12 mouse cellular contexts compared by ENCODE assay signal in the genomic region with DNA sequence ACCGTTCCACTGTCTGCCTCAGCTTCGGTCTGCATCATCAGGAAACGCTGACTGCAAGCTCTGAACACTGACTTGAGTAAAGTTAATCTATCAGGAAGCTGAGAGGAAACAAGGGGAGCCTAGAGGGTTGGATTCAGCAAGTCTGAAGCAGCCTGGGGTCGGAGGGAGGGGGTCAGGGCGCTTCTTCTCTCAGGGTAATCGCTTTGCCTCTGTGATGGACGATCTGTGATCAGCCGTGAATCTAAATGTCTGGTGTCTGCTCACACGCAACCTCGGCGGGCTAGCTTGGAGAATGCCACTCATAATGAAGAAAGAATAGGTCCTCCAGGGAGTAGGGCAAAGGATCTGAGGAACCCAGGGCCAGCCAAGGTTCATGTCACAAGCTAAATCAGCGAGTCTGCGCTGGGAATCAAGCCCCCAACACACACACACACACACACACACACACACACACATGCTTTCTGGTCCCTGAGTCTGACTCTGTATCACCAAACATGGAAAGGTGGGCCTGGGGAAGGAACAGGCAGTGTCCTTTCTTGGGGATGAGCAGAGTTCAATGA. TPM values are rescaled to one million over a fixed set of nuclear protein-coding genes. Genes with fewer than 3 reads are reported as not detected.
DNase-seq lines count a peak whose midpoint lies in the region; ATAC-seq and TF ChIP-seq lines count a peak whose summit lies in the region.
"Had no signal": no experiment of that assay in that cellular context is flagged by ENCODE, and none has a peak within 500 bp of the region (broad histone marks: within the 10 kb centered on the region; RNA-seq: fewer than 3 reads in every experiment).

No protein-coding gene starts in this region.

- no peak for DNase-seq in hindbrain, postnatal 0 days (ENCODE audit: low spot score)
- DNase-seq in lung, postnatal 0 days (ENCODE audit: low spot score) = no peak
- DNase-seq in lung, postnatal 25 days (ENCODE audit: low spot score) = no peak
- DNase-seq in midbrain, embryonic 14.5 days = no peak
- no peak for DNase-seq in adrenal gland, adult (ENCODE audit: inconsistent age in 2 of 2, low spot score in 1 of 2)
- no peak for DNase-seq in frontal cortex, postnatal 36 days (ENCODE audit: low spot score in 2 of 2)
- DNase-seq: retina, postnatal 1 day; spleen, adult 18-20 months; thymus, adult 2 months had no signal

- WGBS in hindbrain, embryonic 13.5 days = 44% methylated on average over 13 of the region's 13 CpGs
- WGBS in hindbrain, postnatal 0 days = 43% methylated on average over 13 of the region's 13 CpGs
- WGBS in lung, postnatal 0 days = 30% methylated on average over 13 of the region's 13 CpGs
- WGBS in intestine, embryonic 15.5 days = 47% methylated on average over 13 of the region's 13 CpGs
- WGBS in midbrain, embryonic 14.5 days = 73% methylated on average over 13 of the region's 13 CpGs

- H3K4me3 ChIP-seq in hindbrain, embryonic 13.5 days = no peak overlapping the region
- no peak overlapping the region for H3K4me3 ChIP-seq in hindbrain, postnatal 0 days (ENCODE audit: low read length)
- no peak overlapping the region for H3K4me3 ChIP-seq in lung, postnatal 0 days (ENCODE audit: low read depth, low read length)
- no peak overlapping the region for H3K4me3 ChIP-seq in intestine, embryonic 15.5 days (replicated peaks)
- no peak overlapping the region for H3K4me3 ChIP-seq in midbrain, embryonic 14.5 days (replicated peaks; ENCODE audit: low read depth, low read length)
- H3K4me3 ChIP-seq: liver, embryonic 15.5 days had no signal

- TF ChIP-seq CTCF in hindbrain, postnatal 0 days (IDR thresholded peaks at IDR 0.05; ENCODE audit: low read depth) = no peak
- no peak for TF ChIP-seq CTCF in lung, postnatal 0 days (IDR thresholded peaks at IDR 0.05)

- no peak overlapping the region for H3K4me2 ChIP-seq in hindbrain, embryonic 13.5 days
- no peak overlapping the region for H3K4me2 ChIP-seq in hindbrain, postnatal 0 days (ENCODE audit: low read depth, low read length)
- no peak overlapping the region for H3K4me2 ChIP-seq in lung, postnatal 0 days (replicated peaks; ENCODE audit: low read depth, low read length)
- no peak overlapping the region for H3K4me2 ChIP-seq in intestine, embryonic 15.5 days (replicated peaks)
- no peak overlapping the region for H3K4me2 ChIP-seq in midbrain, embryonic 14.5 days (ENCODE audit: low read length)
- H3K4me2 ChIP-seq: liver, embryonic 15.5 days had no signal

- H3K27me3 ChIP-seq in hindbrain, embryonic 13.5 days = peaks cover 20% of the 10 kb centered on the region; the same call in 1 of the 2 replicates
- no peaks in the 10 kb centered on the region for H3K27me3 ChIP-seq in hindbrain, postnatal 0 days (ENCODE audit: insufficient read depth, low read length)
- H3K27me3 ChIP-seq in lung, postnatal 0 days (replicated peaks; ENCODE audit: insufficient read depth, low read length) = no peaks in the 10 kb centered on the region
- H3K27me3 ChIP-seq in intestine, embryonic 15.5 days (replicated peaks) = no peaks in the 10 kb centered on the region
- H3K27me3 ChIP-seq in midbrain, embryonic 14.5 days (ENCODE audit: control insufficient read depth, insufficient read depth, low read length) = no peaks in the 10 kb centered on the region
- H3K27me3 ChIP-seq: liver, embryonic 15.5 days had no signal

- H3K36me3 ChIP-seq in hindbrain, embryonic 13.5 days = no peaks in the 10 kb centered on the region
- H3K36me3 ChIP-seq in hindbrain, postnatal 0 days (ENCODE audit: insufficient read depth, low read length) = no peaks in the 10 kb centered on the region
- H3K36me3 ChIP-seq in lung, postnatal 0 days (ENCODE audit: insufficient read depth, low read length) = no peaks in the 10 kb centered on the region
- H3K36me3 ChIP-seq in intestine, embryonic 15.5 days = no peaks in the 10 kb centered on the region
- no peaks in the 10 kb centered on the region for H3K36me3 ChIP-seq in midbrain, embryonic 14.5 days (ENCODE audit: control insufficient read depth, insufficient read depth, low read length)
- H3K36me3 ChIP-seq: liver, embryonic 15.5 days had no signal

- H3K27ac ChIP-seq in hindbrain, embryonic 13.5 days = peak overlapping the region; percentile 23; the same call in 1 of the 2 replicates
- H3K27ac ChIP-seq in hindbrain, postnatal 0 days = no peak overlapping the region
- peak overlapping the region; percentile 14; the same call in 1 of the 2 replicates for H3K27ac ChIP-seq in lung, postnatal 0 days (ENCODE audit: low read length)
- peak overlapping the region; percentile 32; the same call in 1 of the 2 replicates for H3K27ac ChIP-seq in intestine, embryonic 15.5 days
- H3K27ac ChIP-seq in midbrain, embryonic 14.5 days (replicated peaks; ENCODE audit: low read depth, low read length) = 0 out of 2 replicates have a peak overlapping the region, but pooled peaks have one; percentile 32
- H3K27ac ChIP-seq: liver, embryonic 15.5 days had no signal

- peak overlapping the region; percentile 29; the same call in 1 of the 2 replicates for H3K9ac ChIP-seq in hindbrain, embryonic 13.5 days
- H3K9ac ChIP-seq in hindbrain, postnatal 0 days (replicated peaks; ENCODE audit: low read length) = no peak overlapping the region
- H3K9ac ChIP-seq in lung, postnatal 0 days (replicated peaks; ENCODE audit: low read depth) = no peak overlapping the region
- H3K9ac ChIP-seq in intestine, embryonic 15.5 days = no peak overlapping the region
- H3K9ac ChIP-seq in midbrain, embryonic 14.5 days (replicated peaks; ENCODE audit: low read length) = no peak overlapping the region
- H3K9ac ChIP-seq: liver, embryonic 15.5 days had no signal

- no peak for ATAC-seq in hindbrain, embryonic 13.5 days (ENCODE audit: low FRiP score)
- ATAC-seq in hindbrain, postnatal 0 days = no peak
- ATAC-seq in lung, postnatal 0 days = peak; percentile 25
- no peak for ATAC-seq in intestine, embryonic 15.5 days
- ATAC-seq in midbrain, embryonic 14.5 days (ENCODE audit: low FRiP score, low TSS enrichment) = no peak

- H3K9me3 ChIP-seq in hindbrain, embryonic 13.5 days = no peaks in the 10 kb centered on the region
- no peaks in the 10 kb centered on the region for H3K9me3 ChIP-seq in hindbrain, postnatal 0 days (ENCODE audit: low read length)
- no peaks in the 10 kb centered on the region for H3K9me3 ChIP-seq in lung, postnatal 0 days (ENCODE audit: low read length)
- no peaks in the 10 kb centered on the region for H3K9me3 ChIP-seq in intestine, embryonic 15.5 days
- no peaks in the 10 kb centered on the region for H3K9me3 ChIP-seq in midbrain, embryonic 14.5 days (ENCODE audit: control insufficient read depth, low read length)
- H3K9me3 ChIP-seq: liver, embryonic 15.5 days had no signal

- peaks cover 34% of the 10 kb centered on the region for H3K4me1 ChIP-seq in hindbrain, embryonic 13.5 days (replicated peaks)
- H3K4me1 ChIP-seq in hindbrain, postnatal 0 days (ENCODE audit: insufficient read depth, low read length) = peaks cover 13% of the 10 kb centered on the region; the same call in 1 of the 2 replicates
- H3K4me1 ChIP-seq in lung, postnatal 0 days (ENCODE audit: insufficient read depth, low read depth, low read length) = no peaks in the 10 kb centered on the region
- peaks cover 3% of the 10 kb centered on the region; the same call in 1 of the 2 replicates for H3K4me1 ChIP-seq in intestine, embryonic 15.5 days (replicated peaks)
- peaks cover 28% of the 10 kb centered on the region for H3K4me1 ChIP-seq in midbrain, embryonic 14.5 days (ENCODE audit: control insufficient read depth, insufficient read depth, low read length)
- H3K4me1 ChIP-seq: liver, embryonic 15.5 days had no signal

- TF ChIP-seq EP300 in lung, postnatal 0 days (IDR thresholded peaks at IDR 0.05) = no peak

RNA-seq across cellular contexts. Expression of a gene that starts 56.6 kb away (rescaled TPM):
- 0.45 and 0.53 TPM in 2 replicates for polyA plus RNA-seq in hindbrain, embryonic 13.5 days (2015; fragmentation: Nextera tagmentation; extraction: Ambion mirVana)
- total RNA-seq in hindbrain, postnatal 0 days (2014; rRNA removed) = 1.8 and 2.9 TPM in 2 replicates
- 0.78 and 0.98 TPM in 2 replicates for polyA plus RNA-seq in hindbrain, postnatal 0 days (2015; fragmentation: Nextera tagmentation; extraction: Ambion mirVana)
- 0.12 TPM in 2 replicates for polyA plus RNA-seq in lung, postnatal 0 days (2015; fragmentation: Nextera tagmentation; extraction: Ambion mirVana)
- polyA plus RNA-seq in intestine, embryonic 15.5 days (2015; fragmentation: Nextera tagmentation; extraction: Ambion mirVana) = 0.09 and 0.11 TPM in 2 replicates
- 0.63 and 0.78 TPM in 2 replicates for polyA plus RNA-seq in midbrain, embryonic 14.5 days (2014; fragmentation: Nextera tagmentation; extraction: Ambion mirVana)
